ENCODE assay signal across 8 mouse cellular contexts in genomic region chr8:61397755-61398154, GRCm38 (mm10).
DNase-seq lines count a peak whose midpoint lies in the region; ATAC-seq and TF ChIP-seq lines count a peak whose summit lies in the region.
"Had no signal": no experiment of that assay in that cellular context is flagged by ENCODE, and none has a peak within 500 bp of the region (broad histone marks: within the 10 kb centered on the region; RNA-seq: fewer than 3 reads in every experiment).

No protein-coding gene starts in this region.

- WGBS in heart, postnatal 0 days = 57% methylated on average over 7 of the region's 7 CpGs
- WGBS in liver, adult 2 months = 22% methylated on average over 7 of the region's 7 CpGs
- WGBS in stomach, embryonic 14.5 days = 55% methylated on average over 7 of the region's 7 CpGs

- TF ChIP-seq CTCF in heart, postnatal 0 days (IDR thresholded peaks at IDR 0.05; ENCODE audit: low read depth) = no peak
- TF ChIP-seq CTCF in liver, adult 2 months (IDR thresholded peaks at IDR 0.05; ENCODE audit: low read depth, low read length) = no peak

- H3K27me3 ChIP-seq in heart, postnatal 0 days (ENCODE audit: control insufficient read depth, insufficient read depth, low read length) = no peaks in the 10 kb centered on the region
- H3K27me3 ChIP-seq in liver, adult 2 months (ENCODE audit: control insufficient read depth, insufficient read depth, low read length) = no peaks in the 10 kb centered on the region
- no peaks in the 10 kb centered on the region for H3K27me3 ChIP-seq in stomach, embryonic 14.5 days (ENCODE audit: control insufficient read depth, insufficient read depth, low read length)
- H3K27me3 ChIP-seq: hindbrain, embryonic 12.5 days had no signal

- no peaks in the 10 kb centered on the region for H3K9me3 ChIP-seq in heart, postnatal 0 days (replicated peaks; ENCODE audit: control insufficient read depth, low read length)
- no peaks in the 10 kb centered on the region for H3K9me3 ChIP-seq in stomach, embryonic 14.5 days (ENCODE audit: control insufficient read depth, low read depth, low read length)
- H3K9me3 ChIP-seq: hindbrain, embryonic 12.5 days had no signal

- no peak for TF ChIP-seq POLR2A in liver, adult 2 months (IDR thresholded peaks at IDR 0.05; ENCODE audit: extremely low read depth, insufficient read depth, low read length)

- 0 out of 2 replicates have a peak, but pooled peaks cover 5% of the 10 kb centered on the region for H3K36me3 ChIP-seq in heart, postnatal 0 days (replicated peaks; ENCODE audit: control insufficient read depth, insufficient read depth, low read length)
- H3K36me3 ChIP-seq in liver, adult 2 months (ENCODE audit: control insufficient read depth, insufficient read depth, low read length) = no peaks in the 10 kb centered on the region
- H3K36me3 ChIP-seq in stomach, embryonic 14.5 days (ENCODE audit: control insufficient read depth, insufficient read depth, low read length) = no peaks in the 10 kb centered on the region; the same call in 1 of the 2 replicates

- H3K79me2 ChIP-seq in liver, adult 2 months (ENCODE audit: control insufficient read depth, insufficient read depth, low read length) = no peaks in the 10 kb centered on the region

- no peak overlapping the region for H3K4me2 ChIP-seq in heart, postnatal 0 days (ENCODE audit: low read depth, low read length)
- H3K4me2 ChIP-seq in stomach, embryonic 14.5 days (replicated peaks; ENCODE audit: low read depth, low read length) = no peak overlapping the region
- H3K4me2 ChIP-seq: hindbrain, embryonic 12.5 days had no signal

- peak; percentile 75 for DNase-seq in adrenal gland, postnatal 14 days
- DNase-seq in heart, postnatal 0 days (ENCODE audit: low spot score) = peak; percentile 33
- DNase-seq in liver, adult 2 months (ENCODE audit: extremely low read depth, low read depth, low spot score) = peak; percentile 92
- no peak for DNase-seq in adipocyte (ENCODE audit: low spot score)

- no peak overlapping the region for H3K9ac ChIP-seq in heart, postnatal 0 days (replicated peaks; ENCODE audit: low read depth, low read length)
- H3K9ac ChIP-seq in liver, adult 2 months (ENCODE audit: low read depth, low read length) = no peak overlapping the region
- no peak overlapping the region for H3K9ac ChIP-seq in stomach, embryonic 14.5 days (replicated peaks; ENCODE audit: low read depth, low read length)
- H3K9ac ChIP-seq: hindbrain, embryonic 12.5 days had no signal

- ATAC-seq in heart, postnatal 0 days (ENCODE audit: insufficient read depth, low read depth) = peak; percentile 33; the same call in 1 of the 2 replicates
- 0 out of 2 replicates have a peak, but pooled peaks have one; percentile 70 for ATAC-seq in stomach, embryonic 14.5 days (ENCODE audit: insufficient number of reproducible peaks, insufficient read depth, low FRiP score, low read depth)
- ATAC-seq in erythroblast, adult 5-6 weeks (replicated peaks; ENCODE audit: low FRiP score, poor library complexity, severe bottlenecking) = no peak
- ATAC-seq in activated CD4-positive, CD25-positive, alpha-beta regulatory T cell, adult 4 months = no peak

- TF ChIP-seq EP300 in heart, postnatal 0 days (IDR thresholded peaks at IDR 0.05; ENCODE audit: low read depth) = no peak

- no peak overlapping the region for H3K27ac ChIP-seq in heart, postnatal 0 days (ENCODE audit: low read depth)
- H3K27ac ChIP-seq in liver, adult 2 months (replicated peaks; ENCODE audit: insufficient read depth, low read depth, low read length) = peak overlapping the region; percentile 0; the same call in 1 of the 2 replicates
- no peak overlapping the region for H3K27ac ChIP-seq in stomach, embryonic 14.5 days (ENCODE audit: low read length)
- H3K27ac ChIP-seq: hindbrain, embryonic 12.5 days had no signal

- H3K4me1 ChIP-seq in heart, postnatal 0 days (ENCODE audit: control insufficient read depth, insufficient read depth) = no peaks in the 10 kb centered on the region
- H3K4me1 ChIP-seq in liver, adult 2 months (ENCODE audit: control insufficient read depth, insufficient read depth, low read length) = peaks cover 12% of the 10 kb centered on the region
- 0 out of 2 replicates have a peak, but pooled peaks cover 13% of the 10 kb centered on the region for H3K4me1 ChIP-seq in stomach, embryonic 14.5 days (ENCODE audit: control insufficient read depth, insufficient read depth, low read length)

- H3K4me3 ChIP-seq in heart, postnatal 0 days (ENCODE audit: low read depth, low read length) = no peak overlapping the region
- no peak overlapping the region for H3K4me3 ChIP-seq in liver, adult 2 months (ENCODE audit: insufficient read depth, low read depth, low read length)
- H3K4me3 ChIP-seq in stomach, embryonic 14.5 days (ENCODE audit: low read depth, low read length) = no peak overlapping the region
- H3K4me3 ChIP-seq: hindbrain, embryonic 12.5 days had no signal

Comparison
In these comparisons a context has a peak if more than half of its experiments do, and no peak if none do; other contexts are left out.
1. ATAC-seq: peak in heart, postnatal 0 days (single experiment) and stomach, embryonic 14.5 days (single experiment); none in erythroblast, adult 5-6 weeks (single experiment) and activated CD4-positive, CD25-positive, alpha-beta regulatory T cell, adult 4 months (single experiment).